Mouse (Mus musculus) liver, embryonic 14 days (tissue): ENCODE data around the gene Rhd. TPM values are rescaled to one million over a fixed set of nuclear protein-coding genes. Genes with fewer than 3 reads are reported as not detected.

Experiments used
- polyA plus RNA-seq: library from polyadenylated mRNA; depleted of rRNA; stranded (reverse); fragments of >200 nt; gene quantifications from 2 replicates; pipeline ENCODE4 v1.2.3, GENCODE M21; 2012; rRNA removed

The Rhd gene
- 199 and 266 TPM in 2 replicates for polyA plus RNA-seq

GRCm38 (mm10) chr4:134863937-134864729 is at the start of gene Rhd:
TSS of gene Rhd (plus strand) at chr4:134864536.

DNA sequence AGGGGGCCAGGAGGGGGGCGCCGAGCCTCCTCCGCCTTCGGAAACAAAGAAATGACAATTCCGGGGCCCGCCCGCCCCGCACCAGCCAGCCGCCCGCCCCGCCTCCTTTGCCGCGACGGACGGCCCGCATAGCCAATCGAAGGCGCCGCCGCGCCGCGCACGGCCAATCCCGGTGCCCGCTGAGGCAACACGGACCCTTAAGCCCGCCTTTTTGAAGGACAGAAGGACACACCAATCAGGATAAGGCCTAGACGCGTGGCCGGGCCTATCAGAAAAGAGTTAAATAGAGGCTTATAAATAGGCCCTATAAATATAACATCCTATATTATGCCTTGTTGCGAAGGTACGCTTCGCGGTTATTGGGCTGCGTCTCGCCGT is 11.1 kb upstream of the Rhd start, which contains the start of gene Maco1:
TSS of gene Maco1 (minus strand) at position 87 of the 378 bp plus-strand sequence.

DNA sequence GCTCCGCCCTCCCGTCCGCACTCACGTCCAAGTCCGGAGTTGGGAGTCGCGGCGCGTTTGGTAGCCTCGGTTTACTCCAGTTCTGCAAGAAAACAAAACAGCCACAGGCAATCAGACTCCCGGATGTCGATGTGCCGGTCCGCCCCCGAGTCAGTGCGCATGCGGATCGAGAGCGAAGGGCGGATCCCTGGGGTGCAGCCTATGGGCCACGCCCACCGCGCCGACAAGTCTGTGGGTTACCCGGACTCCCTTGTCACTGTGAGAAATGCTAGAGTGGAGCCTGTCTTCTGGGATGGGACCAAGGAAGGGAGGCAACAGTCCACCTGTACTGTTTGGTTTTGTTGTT is 50.5 kb downstream of the Rhd start, which contains the start of gene Tmem50a:
TSS of gene Tmem50a (minus strand) at position 161 of the 346 bp plus-strand sequence.

GRCm38 (mm10) chr4:134923258-134924018 is 59.1 kb downstream of the Rhd start, which contains the start of gene Rsrp1:
TSS of gene Rsrp1 (plus strand) at chr4:134923592.

GRCm38 (mm10) chr4:134930684-134931481 is 66.5 kb downstream of the Rhd start, which contains the start of gene Syf2:
TSS of gene Syf2 (plus strand) at chr4:134930898.

Other genes starting within 250 kb of the Rhd start
- 1.4 and 1.7 TPM in 2 replicates for gene Man1c1, start 160.2 kb upstream of the Rhd start, polyA plus RNA-seq
- gene Ldlrap1, start 96.5 kb upstream of the Rhd start, polyA plus RNA-seq: 7.7 and 10.5 TPM in 2 replicates
- 10.6 and 10.7 TPM in 2 replicates for gene Maco1, start 11.2 kb upstream of the Rhd start, polyA plus RNA-seq
- gene Tmem50a, start 50.5 kb downstream of the Rhd start, polyA plus RNA-seq: 40.8 and 49.2 TPM in 2 replicates
- gene Rsrp1, start 59.1 kb downstream of the Rhd start, polyA plus RNA-seq: 202 and 233 TPM in 2 replicates
- gene Syf2, start 66.4 kb downstream of the Rhd start, polyA plus RNA-seq: 50.7 and 51.5 TPM in 2 replicates